Mouse (Mus musculus) liver, postnatal 0 days (tissue): ENCODE results near the gene Ccdc61.
"Not testable (repeated sequence)": the region's sequence is repeated elsewhere in the genome, so short reads cannot be mapped to it uniquely, and the experiment has no call there.

Source experiments
- CTCF ChIP-seq: sonication (generic); IDR thresholded peaks from 2 replicates; pipeline ENCODE4 v1.5.1; 2016; ENCODE audit warnings: antibody characterized with exemption, low read depth
- EP300 ChIP-seq: IDR thresholded peaks from 2 replicates; pipeline ENCODE4 v1.6.1; 2016; ENCODE audit warnings: antibody characterized with exemption, low read depth, mild to moderate bottlenecking

GRCm38 (mm10) chr7:18871031-18871430 is 39.2 kb downstream of the Ccdc61 start, which contains the start of gene Pglyrp1:
- not testable (repeated sequence) for TF ChIP-seq CTCF, EP300
